Mouse (Mus musculus): ENCODE measurements around the gene P2ry6. TPM values are rescaled to one million over a fixed set of nuclear protein-coding genes. Genes with fewer than 3 reads are reported as not detected.

Gene P2ry6
- total and polyA plus RNA-seq, 2 experiments from 2014 or later, result 3.5 to 4.5 TPM

GRCm38 (mm10) chr7:100997215-100997614 is 22.8 kb upstream of the P2ry6 start:
- Histone ChIP-seq H3K4me3 (ENCODE audit: low read depth, low read length) (no peak overlapping the region), H3K4me2 (ENCODE audit: low read depth, low read length) (no peak overlapping the region), H3K9ac (replicated peaks; ENCODE audit: low read depth, low read length) (no peak overlapping the region), H3K9me3 (replicated peaks; ENCODE audit: control insufficient read depth, low read length) (no peaks in the 10 kb centered on the region), H3K4me1 (ENCODE audit: control insufficient read depth, insufficient read depth) (peaks cover 10% of the 10 kb centered on the region), H3K27me3 (ENCODE audit: control insufficient read depth, insufficient read depth, low read length) (no peaks in the 10 kb centered on the region), H3K36me3 (replicated peaks; ENCODE audit: control insufficient read depth, insufficient read depth, low read length) (peaks cover 7% of the 10 kb centered on the region), H3K27ac (ENCODE audit: low read depth) (no peak overlapping the region)
- 88% methylated on average over 1 of the region's 1 CpGs for WGBS
- no peak for DNase-seq (ENCODE audit: low spot score)
- TF ChIP-seq EP300 (IDR thresholded peaks at IDR 0.05; ENCODE audit: low read depth) (no peak), CTCF (IDR thresholded peaks at IDR 0.05; ENCODE audit: low read depth) (no peak)
- no peak for ATAC-seq (ENCODE audit: insufficient read depth, low read depth)

- no peak overlapping the region for H3K4me3 ChIP-seq (ENCODE audit: low read depth, low read length)
- no peak for ATAC-seq (ENCODE audit: insufficient read depth, low read depth)
- WGBS, result 79% methylated on average over 3 of the region's 3 CpGs
- TF ChIP-seq EP300 (IDR thresholded peaks at IDR 0.05; ENCODE audit: low read depth) (no peak), CTCF (IDR thresholded peaks at IDR 0.05; ENCODE audit: low read depth) (no peak)
- DNase-seq (ENCODE audit: low spot score), result no peak
- peaks cover 7% of the 10 kb centered on the region for H3K36me3 ChIP-seq (replicated peaks; ENCODE audit: control insufficient read depth, insufficient read depth, low read length)
- no peaks in the 10 kb centered on the region for H3K27me3 ChIP-seq (ENCODE audit: control insufficient read depth, insufficient read depth, low read length)
- no peaks in the 10 kb centered on the region for H3K9me3 ChIP-seq (replicated peaks; ENCODE audit: control insufficient read depth, low read length)
- H3K27ac ChIP-seq (ENCODE audit: low read depth), result no peak overlapping the region
- no peak overlapping the region for H3K4me2 ChIP-seq (ENCODE audit: low read depth, low read length)
- H3K4me1 ChIP-seq (ENCODE audit: control insufficient read depth, insufficient read depth), result peaks cover 12% of the 10 kb centered on the region
- H3K9ac ChIP-seq (replicated peaks; ENCODE audit: low read depth, low read length), result no peak overlapping the region
Observed at GRCm38 (mm10) chr7:100995951-100996350, 21.5 kb upstream of the P2ry6 start.

- WGBS, result 68% methylated on average over 7 of the region's 7 CpGs
- peaks cover 18% of the 10 kb centered on the region for H3K4me1 ChIP-seq (ENCODE audit: control insufficient read depth, insufficient read depth)
- TF ChIP-seq CTCF (IDR thresholded peaks at IDR 0.05; ENCODE audit: low read depth) (no peak), EP300 (IDR thresholded peaks at IDR 0.05; ENCODE audit: low read depth) (no peak)
- H3K9me3 ChIP-seq (replicated peaks; ENCODE audit: control insufficient read depth, low read length), result no peaks in the 10 kb centered on the region
- H3K4me3 ChIP-seq (ENCODE audit: low read depth, low read length), result no peak overlapping the region
- DNase-seq (ENCODE audit: low spot score) (no peak), ATAC-seq (ENCODE audit: insufficient read depth, low read depth) (no peak)
- H3K9ac ChIP-seq (replicated peaks; ENCODE audit: low read depth, low read length), result no peak overlapping the region
- no peak overlapping the region for H3K27ac ChIP-seq (ENCODE audit: low read depth)
- H3K4me2 ChIP-seq (ENCODE audit: low read depth, low read length), result no peak overlapping the region
- no peaks in the 10 kb centered on the region for H3K27me3 ChIP-seq (ENCODE audit: control insufficient read depth, insufficient read depth, low read length)
- H3K36me3 ChIP-seq (replicated peaks; ENCODE audit: control insufficient read depth, insufficient read depth, low read length), result peaks cover 7% of the 10 kb centered on the region
Observed at GRCm38 (mm10) chr7:100995260-100995864, 20.9 kb upstream of the P2ry6 start.

- Histone ChIP-seq H3K9ac (replicated peaks; ENCODE audit: low read depth, low read length) (no peak overlapping the region), H3K27ac (ENCODE audit: low read depth) (peak overlapping the region; percentile 92), H3K9me3 (replicated peaks; ENCODE audit: control insufficient read depth, low read length) (no peaks in the 10 kb centered on the region), H3K36me3 (replicated peaks; ENCODE audit: control insufficient read depth, insufficient read depth, low read length) (peaks cover 4% of the 10 kb centered on the region), H3K4me1 (ENCODE audit: control insufficient read depth, insufficient read depth) (peaks cover 18% of the 10 kb centered on the region), H3K27me3 (ENCODE audit: control insufficient read depth, insufficient read depth, low read length) (no peaks in the 10 kb centered on the region), H3K4me2 (ENCODE audit: low read depth, low read length) (no peak overlapping the region), H3K4me3 (ENCODE audit: low read depth, low read length) (no peak overlapping the region)
- TF ChIP-seq EP300 (IDR thresholded peaks at IDR 0.05; ENCODE audit: low read depth) (peak; percentile 81), CTCF (IDR thresholded peaks at IDR 0.05; ENCODE audit: low read depth) (no peak)
- peak; percentile 61 for DNase-seq (ENCODE audit: low spot score)
- WGBS, result 53% methylated on average over 4 of the region's 4 CpGs
- ATAC-seq (ENCODE audit: insufficient read depth, low read depth), result peak; percentile 72
Observed at GRCm38 (mm10) chr7:100993166-100993565, 18.7 kb upstream of the P2ry6 start.

GRCm38 (mm10) chr7:100991972-100992371 is 17.5 kb upstream of the P2ry6 start:
- ATAC-seq (ENCODE audit: insufficient read depth, low read depth) (no peak), DNase-seq (ENCODE audit: low spot score) (no peak)
- WGBS, result 85% methylated on average over 3 of the region's 3 CpGs
- Histone ChIP-seq H3K9ac (replicated peaks; ENCODE audit: low read depth, low read length) (no peak overlapping the region), H3K4me2 (ENCODE audit: low read depth, low read length) (no peak overlapping the region), H3K36me3 (replicated peaks; ENCODE audit: control insufficient read depth, insufficient read depth, low read length) (no peaks in the 10 kb centered on the region; the same call in 1 of the 2 replicates), H3K9me3 (replicated peaks; ENCODE audit: control insufficient read depth, low read length) (no peaks in the 10 kb centered on the region), H3K4me3 (ENCODE audit: low read depth, low read length) (no peak overlapping the region), H3K27me3 (ENCODE audit: control insufficient read depth, insufficient read depth, low read length) (no peaks in the 10 kb centered on the region), H3K4me1 (ENCODE audit: control insufficient read depth, insufficient read depth) (peaks cover 18% of the 10 kb centered on the region), H3K27ac (ENCODE audit: low read depth) (peak overlapping the region; percentile 92)
- no peak for TF ChIP-seq EP300 (IDR thresholded peaks at IDR 0.05; ENCODE audit: low read depth)
